Mouse (Mus musculus) layer of hippocampus, adult 11-12 months (tissue): ENCODE measurements at regions not wholly inside any gene's neighbourhood (a gene's known extent, or its start where the extent isn't known, plus 50 kb on each side); places are given as distances from the start of the nearest gene placed in this dataset.
A peak's percentile ranks its signal among the peaks of the same experiment; 100 is the strongest.

ENCODE experiments used
- DNase-seq: peaks from one replicate; pipeline ENCODE4 v3.0.0; 2022; ENCODE audit warnings: low spot score

DNA sequence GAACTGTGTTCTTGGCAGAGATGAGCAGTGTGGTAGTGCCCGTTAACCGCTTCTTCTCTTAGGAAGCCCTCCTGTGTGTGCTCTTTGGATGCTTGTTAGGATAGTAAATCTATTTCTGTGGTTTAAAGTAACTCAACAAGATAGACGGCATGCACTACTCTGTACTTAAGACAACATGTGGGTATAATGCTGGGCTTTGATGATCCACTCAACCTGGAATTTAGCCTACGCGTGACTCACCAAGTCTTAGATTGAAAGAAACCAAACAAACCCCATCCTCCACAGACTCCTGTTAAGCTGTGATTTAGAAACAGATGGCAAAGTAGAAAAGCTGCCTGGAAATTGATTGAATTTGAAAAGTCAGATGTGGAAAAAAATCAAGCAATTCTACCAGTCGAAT lies 673.5 kb downstream of the Olfm4 start:
- DNase-seq = peak; percentile 35

DNA sequence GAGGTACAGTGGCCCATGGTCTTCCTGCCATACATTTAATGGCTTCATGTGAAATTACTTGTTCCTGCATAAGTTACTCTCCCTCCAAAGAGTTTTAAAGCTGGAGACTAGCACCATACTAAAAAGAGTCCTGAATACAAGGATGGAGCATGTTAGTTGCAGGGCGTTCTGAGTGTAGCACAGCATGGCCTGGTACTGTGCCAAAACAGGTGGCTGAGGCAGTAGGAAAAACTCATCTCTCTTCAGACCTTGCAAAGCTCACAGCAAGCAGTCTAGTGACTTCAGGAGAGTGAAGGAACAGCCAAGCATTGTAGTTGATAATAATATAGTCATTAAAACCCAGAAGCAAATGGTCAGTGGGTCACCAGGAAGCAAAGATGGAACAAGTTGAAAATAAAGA lies 699.0 kb downstream of the Olfm4 start:
- DNase-seq = no peak

DNA sequence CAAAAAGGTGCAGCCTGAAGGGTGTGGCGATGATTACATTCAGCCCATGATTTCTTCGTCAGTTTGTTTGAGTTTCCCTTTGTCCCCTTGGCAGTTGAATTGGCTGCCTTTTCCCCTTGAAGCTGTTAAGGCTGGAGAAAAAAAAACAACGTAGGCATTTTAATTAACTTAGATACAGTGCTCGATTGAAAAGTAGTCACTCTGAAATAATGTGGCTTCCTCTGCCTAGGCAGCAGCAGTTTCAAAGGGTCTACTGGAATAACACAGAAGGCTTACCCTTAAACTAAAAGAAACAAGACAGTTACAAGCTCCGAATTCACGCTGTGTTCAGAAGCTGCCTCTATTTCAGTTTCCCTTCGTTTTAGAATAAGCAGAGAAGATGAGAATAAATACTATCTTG lies 699.4 kb downstream of the Olfm4 start:
- no peak for DNase-seq

DNA sequence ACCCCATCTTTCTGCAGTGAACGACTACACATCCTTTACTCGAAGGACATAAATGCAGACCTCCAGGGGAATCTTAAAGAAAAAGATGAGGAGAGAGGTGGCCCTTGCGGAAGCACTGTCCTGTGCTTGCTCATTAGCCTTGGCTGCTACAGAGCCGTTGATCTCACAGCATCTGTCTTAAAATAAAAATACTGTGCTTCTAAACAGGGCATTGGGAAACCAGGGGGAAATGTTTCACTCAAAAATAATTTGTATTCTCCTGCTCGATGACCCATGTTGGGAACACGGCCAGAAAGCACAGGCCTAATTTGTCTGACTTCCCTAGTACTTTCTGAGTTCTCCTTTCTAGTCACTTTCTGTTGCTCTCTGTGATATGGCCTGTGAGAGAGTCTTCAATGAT lies 699.8 kb downstream of the Olfm4 start:
- DNase-seq = no peak

DNA sequence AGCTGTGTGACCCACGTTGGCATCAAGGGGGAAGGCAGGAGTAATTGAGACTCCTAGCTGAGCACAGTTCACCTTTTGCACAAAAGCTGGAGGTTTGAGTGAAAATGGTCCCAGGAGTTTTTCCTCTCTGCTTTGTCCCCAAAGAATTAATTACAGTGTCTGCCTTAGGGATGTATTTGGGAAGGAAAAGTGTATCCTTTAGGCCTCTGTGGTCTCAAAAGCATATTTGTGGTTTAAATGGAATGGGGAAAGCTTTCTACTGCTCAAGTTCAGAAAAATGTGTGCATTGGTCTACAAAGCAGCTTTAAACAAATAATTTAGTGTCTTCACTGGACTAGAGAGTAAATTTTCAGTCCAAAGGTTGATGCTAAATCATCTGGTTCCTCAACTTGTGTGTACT lies 706.6 kb downstream of the Olfm4 start:
- DNase-seq = no peak

DNA sequence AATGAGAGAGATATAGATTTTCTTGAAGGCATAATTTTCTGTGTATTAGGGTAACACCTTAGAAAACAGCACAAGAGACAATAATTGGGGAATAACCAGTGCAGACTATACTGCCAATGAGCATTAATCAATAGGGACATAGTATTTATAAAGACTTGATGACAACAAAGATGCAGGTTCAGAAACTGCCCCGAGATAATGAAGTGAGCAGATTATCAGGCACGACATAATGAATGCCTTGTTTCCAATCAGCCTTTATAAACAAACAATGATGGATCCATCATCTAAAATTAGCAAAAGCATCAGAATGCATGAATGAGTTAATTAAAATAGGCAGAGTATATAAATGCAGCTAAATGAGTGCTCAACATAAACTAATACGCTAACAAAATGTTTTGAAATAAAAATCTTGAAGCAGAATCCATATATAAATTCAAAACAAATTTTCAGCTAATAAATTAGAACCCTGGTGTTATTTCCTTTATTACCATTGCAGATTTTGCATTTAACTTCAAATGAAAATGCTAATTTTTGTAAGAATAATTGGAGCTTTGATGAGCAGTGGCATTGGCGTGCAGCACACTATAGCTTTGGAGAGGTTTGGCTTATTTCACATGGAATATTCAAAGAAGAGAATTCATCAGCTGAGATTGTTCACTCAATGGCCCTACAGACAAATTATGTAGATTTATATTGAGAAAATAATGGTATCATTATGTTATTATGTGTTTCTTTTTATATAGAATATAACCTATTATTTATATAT lies 739.1 kb downstream of the Olfm4 start:
- no peak for DNase-seq

DNA sequence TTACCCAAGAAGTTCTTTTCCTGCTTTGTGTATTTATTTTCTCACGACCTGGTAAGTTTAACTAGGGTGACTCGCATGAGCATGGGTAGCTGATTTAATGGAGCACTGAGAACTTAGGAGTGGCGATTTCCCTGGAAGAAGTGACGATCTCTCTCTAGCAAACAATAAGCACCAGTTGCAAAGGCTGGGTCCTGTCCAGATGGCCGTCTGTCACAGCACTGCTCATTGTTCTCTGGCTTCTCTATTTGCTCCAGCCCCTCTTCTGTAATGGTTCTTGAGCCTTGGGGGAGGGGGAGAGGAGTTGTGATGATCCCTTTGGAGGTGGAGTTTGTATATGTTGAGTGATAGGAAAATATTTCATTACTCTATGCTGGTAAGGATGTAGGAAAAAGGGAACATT lies 747.3 kb downstream of the Olfm4 start:
- no peak for DNase-seq
